Mouse (Mus musculus): ENCODE measurements around the gene Gm20532.

DNA sequence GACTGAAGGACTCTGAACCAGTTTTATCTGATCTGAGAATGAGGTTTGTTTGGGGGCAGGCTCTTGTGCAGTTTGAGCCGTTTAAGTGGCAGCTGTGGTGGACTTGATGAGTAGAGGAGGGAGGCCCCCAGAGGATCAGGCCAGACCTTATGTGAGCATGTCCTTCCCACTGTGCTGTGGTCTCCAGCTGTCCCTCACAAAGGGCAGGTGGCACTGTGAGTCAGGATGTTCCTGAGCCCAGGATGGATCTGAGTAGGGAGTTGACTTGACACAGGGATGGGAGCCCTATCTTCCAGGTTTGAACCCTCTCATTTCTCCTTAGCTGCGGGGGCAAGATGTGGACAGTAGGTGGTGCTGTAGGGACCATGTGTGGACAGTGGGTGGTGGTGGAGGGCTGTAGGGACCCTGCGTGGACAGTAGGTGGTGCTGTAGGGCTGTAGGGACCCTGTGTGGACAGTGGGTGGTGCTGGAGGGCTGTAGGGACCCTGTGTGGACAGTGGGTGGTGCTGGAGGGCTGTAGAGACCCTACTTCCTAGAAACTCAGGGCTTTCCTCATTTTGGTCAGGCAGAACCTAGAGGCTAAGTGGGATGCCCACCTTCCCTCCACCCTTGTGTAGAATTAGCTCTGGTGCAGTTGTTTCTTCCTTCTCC is 60.3 kb downstream of the Gm20532 start:
- no peak for TF ChIP-seq MAX (IDR thresholded peaks at IDR 0.05; ENCODE audit: low read depth)
- peak in 1 of 3 experiments; percentile 10 for TF ChIP-seq MYOG (IDR thresholded peaks at IDR 0.05; ENCODE audit: control insufficient read depth in 1 of 3, insufficient read depth in 1 of 3, insufficient read length in 2 of 3, low read depth in 2 of 3)
- TF ChIP-seq POLR2A (IDR thresholded peaks at IDR 0.05; ENCODE audit: insufficient read length, low read depth), result no peak
- no peak for TF ChIP-seq TCF12 (IDR thresholded peaks at IDR 0.05; ENCODE audit: insufficient read depth, poor library complexity, severe bottlenecking)
- no peak for TF ChIP-seq USF1 (IDR thresholded peaks at IDR 0.05; ENCODE audit: low read depth)
- no peak for TF ChIP-seq CEBPB (IDR thresholded peaks at IDR 0.05; ENCODE audit: insufficient read depth, poor library complexity, severe bottlenecking)
- TF ChIP-seq REST (IDR thresholded peaks at IDR 0.05; ENCODE audit: insufficient read depth, insufficient read length), result no peak
- TF ChIP-seq POLR2AphosphoS2 (IDR thresholded peaks at IDR 0.05; ENCODE audit: insufficient read length, low read depth), result no peak
- peak; percentile 62 for TF ChIP-seq SRF (IDR thresholded peaks at IDR 0.05; ENCODE audit: control insufficient read depth, insufficient read length, low read depth)
- no peak for TF ChIP-seq E2F4 (IDR thresholded peaks at IDR 0.05; ENCODE audit: insufficient read depth)
- peak in 1 of 3 experiments; percentile 5 for TF ChIP-seq MYOD1 (IDR thresholded peaks at IDR 0.05; ENCODE audit: control insufficient read depth in 1 of 3, insufficient read length in 2 of 3, low read depth in 2 of 3)

Data from myocyte (in vitro differentiated cells).